Mouse (Mus musculus) CH12.LX (cell line): ENCODE results near the gene Cadm2. TPM values are rescaled to one million over a fixed set of nuclear protein-coding genes. Genes with fewer than 3 reads are reported as not detected.

Source experiments
- DNase-seq: peaks from one replicate; pipeline ENCODE4 v3.0.0-alpha.2; 2013; ENCODE audit errors: extremely low read depth
- H3K27ac ChIP-seq: 2 replicates; pipeline ENCODE4 v1.5.1; 2012; ENCODE audit warnings: low read depth, mild to moderate bottlenecking, control low read depth, moderate library complexity; ENCODE audit not compliant: insufficient read depth
- H3K27me3 ChIP-seq: replicated peaks from 2 replicates; pipeline ENCODE3; 2012; ENCODE audit warnings: inconsistent platforms
- H3K36me3 ChIP-seq, 2 experiments: replicated peaks in 1 of 2; 2 replicates each; pipeline versions ENCODE3 to v1.6.1; 2012; ENCODE audit warnings: inconsistent platforms in 1 of 2, low read length in 1 of 2, mild to moderate bottlenecking in 1 of 2, mixed read lengths in 1 of 2, moderate library complexity in 1 of 2; ENCODE audit not compliant: control insufficient read depth in 1 of 2, insufficient read depth in 1 of 2
- H3K4me1 ChIP-seq, 2 experiments: 2 replicates each; pipeline ENCODE4 v1.6.1; 2012; ENCODE audit warnings: inconsistent platforms in 1 of 2, moderate library complexity in 1 of 2; ENCODE audit not compliant: insufficient read depth in 2 of 2, control insufficient read depth in 1 of 2
- H3K4me2 ChIP-seq: 2 replicates; pipeline ENCODE4 v1.6.1; 2012; ENCODE audit warnings: low read depth, mild to moderate bottlenecking, control low read depth; ENCODE audit not compliant: poor library complexity, insufficient read depth, severe bottlenecking
- H3K4me3 ChIP-seq, 3 experiments: fragments of 150-350 bp in 1 of 3; sonication (generic) in 1 of 3; replicated peaks in 1 of 3; 2 replicates each; pipeline versions ENCODE3 to v1.5.1; 2011 to 2012; ENCODE audit warnings: low read depth in 2 of 3, low read length in 2 of 3, mild to moderate bottlenecking in 2 of 3, moderate library complexity in 2 of 3, control low read depth in 1 of 3, improper control_type of control experiment in 1 of 3, inconsistent platforms in 1 of 3, mixed read lengths in 1 of 3; ENCODE audit not compliant: poor library complexity in 1 of 3
- H3K79me2 ChIP-seq: replicated peaks from 2 replicates; pipeline ENCODE4 v1.6.1; 2012; ENCODE audit warnings: mild to moderate bottlenecking, moderate library complexity; ENCODE audit not compliant: control insufficient read depth, poor library complexity, insufficient read depth, severe bottlenecking; ENCODE audit errors: extremely low read depth
- H3K9ac ChIP-seq: 2 replicates; pipeline ENCODE4 v1.6.1; 2012; ENCODE audit warnings: low read depth, mild to moderate bottlenecking, control low read depth, moderate library complexity; ENCODE audit not compliant: insufficient read depth
- H3K9me3 ChIP-seq: replicated peaks from 2 replicates; pipeline ENCODE3; 2012; ENCODE audit warnings: low read length, inconsistent platforms, mixed read lengths
- BHLHE40 ChIP-seq: IDR thresholded peaks from 2 replicates; pipeline ENCODE4 v1.6.1; 2011; ENCODE audit warnings: mild to moderate bottlenecking, low read depth, low read length, improper control_type of control experiment
- CHD1 ChIP-seq: IDR thresholded peaks from 2 replicates; pipeline ENCODE4 v1.6.1; 2012; ENCODE audit warnings: low read depth, low read length, improper control_type of control experiment, inconsistent platforms
- E2F4 ChIP-seq: IDR thresholded peaks from 2 replicates; pipeline ENCODE4 v1.6.1; 2011; ENCODE audit warnings: low read depth, low read length, improper control_type of control experiment; ENCODE audit not compliant: insufficient replicate concordance
- EP300 ChIP-seq: IDR thresholded peaks from 2 replicates; pipeline ENCODE4 v1.6.1; 2011; ENCODE audit warnings: low read length, improper control_type of control experiment
- ETS1 ChIP-seq: conservative IDR thresholded peaks from 2 replicates; pipeline ENCODE4 v1.6.1; 2012; ENCODE audit warnings: low read depth, mild to moderate bottlenecking, inconsistent platforms, low read length, improper control_type of control experiment, moderate library complexity
- GABPA ChIP-seq: IDR thresholded peaks from 2 replicates; pipeline ENCODE4 v1.6.1; 2012; ENCODE audit warnings: low read depth, low read length, improper control_type of control experiment, inconsistent platforms; ENCODE audit not compliant: insufficient replicate concordance
- JUND ChIP-seq: conservative IDR thresholded peaks from 2 replicates; pipeline ENCODE4 v1.6.1; 2011; ENCODE audit warnings: low read depth, low read length, improper control_type of control experiment
- MXI1 ChIP-seq: IDR thresholded peaks from 2 replicates; pipeline ENCODE4 v1.6.1; 2011; ENCODE audit warnings: mild to moderate bottlenecking, low read depth, low read length, improper control_type of control experiment
- MYC ChIP-seq: IDR thresholded peaks from 2 replicates; pipeline ENCODE4 v1.6.1; 2011; ENCODE audit warnings: low read depth, mild to moderate bottlenecking, improper control_type of control experiment, low read length
- NELFE ChIP-seq: IDR thresholded peaks from 2 replicates; pipeline ENCODE4 v1.6.1; 2011; ENCODE audit warnings: low read depth, low read length, improper control_type of control experiment
- POLR2A ChIP-seq: IDR thresholded peaks from 2 replicates; pipeline ENCODE4 v1.6.1; 2011; ENCODE audit warnings: low read depth, mild to moderate bottlenecking, improper control_type of control experiment, low read length
- POLR2AphosphoS2 ChIP-seq: IDR thresholded peaks from 2 replicates; pipeline ENCODE4 v1.6.1; 2011; ENCODE audit warnings: low read depth, low read length, improper control_type of control experiment
- RCOR1 ChIP-seq: conservative IDR thresholded peaks from 2 replicates; pipeline ENCODE4 v1.6.1; 2012; ENCODE audit warnings: low read depth, mild to moderate bottlenecking, inconsistent platforms, low read length, improper control_type of control experiment
- SMC3 ChIP-seq: IDR thresholded peaks from 2 replicates; pipeline ENCODE4 v1.6.1; 2011; ENCODE audit warnings: low read depth, low read length, improper control_type of control experiment
- TBP ChIP-seq: conservative IDR thresholded peaks from 2 replicates; pipeline ENCODE4 v1.6.1; 2011; ENCODE audit warnings: low read depth, low read length, improper control_type of control experiment
- TCF12 ChIP-seq: IDR thresholded peaks from 2 replicates; pipeline ENCODE4 v1.6.1; 2014; ENCODE audit warnings: low read depth, mild to moderate bottlenecking, inconsistent platforms, low read length, improper control_type of control experiment
- USF1 ChIP-seq: IDR thresholded peaks from 2 replicates; pipeline ENCODE4 v1.6.1; 2014; ENCODE audit warnings: low read depth, mild to moderate bottlenecking, inconsistent platforms, low read length, improper control_type of control experiment
- USF2 ChIP-seq: conservative IDR thresholded peaks from 2 replicates; pipeline ENCODE4 v1.6.1; 2011; ENCODE audit warnings: low read depth, low read length, improper control_type of control experiment
- ZKSCAN1 ChIP-seq: IDR thresholded peaks from 2 replicates; pipeline ENCODE4 v1.6.1; 2012; ENCODE audit warnings: low read depth, inconsistent platforms, low read length, improper control_type of control experiment, borderline replicate concordance
- ZNF384 ChIP-seq: IDR thresholded peaks from 2 replicates; pipeline ENCODE4 v1.6.1; 2012; ENCODE audit warnings: low read depth, low read length, improper control_type of control experiment, inconsistent platforms
- dilution Hi-C: fragments of 300-500 bp; cut with MboI; formaldehyde crosslinking; loops from 2 replicates; pipeline ENCODE4 v1.14.3; 2020; ENCODE audit warnings: low sequenced_read_pairs; ENCODE audit not compliant: extremely low pct_unique_long_range_greater_than_20kb, extremely low pct_ligation_motif_present
- in situ Hi-C: fragments of 300-500 bp; cut with MboI; formaldehyde crosslinking; loops from 3 replicates; pipeline ENCODE4 v1.14.3; 2019; ENCODE audit warnings: low sequenced_read_pairs, low pct_ligation_motif_present, low pct_unique_long_range_greater_than_20kb, mixed read lengths
- polyA plus RNA-seq: library from polyadenylated mRNA; unstranded; fragments of >175 nt; gene quantifications from 2 replicates; pipeline ENCODE4 v1.2.1, GENCODE M21; 2012; ENCODE audit warnings: low read depth; ENCODE audit not compliant: insufficient read length
- total RNA-seq, 2 experiments: library from RNA; depleted of rRNA; stranded (reverse); fragments of 300-350 nt in 1 of 2; fragments of >200 nt in 1 of 2; gene quantifications; 2 replicates each; pipeline ENCODE4 v1.2.3; 2012 to 2014

The Cadm2 gene
- total and polyA plus RNA-seq, 3 experiments = not detected

DNA sequence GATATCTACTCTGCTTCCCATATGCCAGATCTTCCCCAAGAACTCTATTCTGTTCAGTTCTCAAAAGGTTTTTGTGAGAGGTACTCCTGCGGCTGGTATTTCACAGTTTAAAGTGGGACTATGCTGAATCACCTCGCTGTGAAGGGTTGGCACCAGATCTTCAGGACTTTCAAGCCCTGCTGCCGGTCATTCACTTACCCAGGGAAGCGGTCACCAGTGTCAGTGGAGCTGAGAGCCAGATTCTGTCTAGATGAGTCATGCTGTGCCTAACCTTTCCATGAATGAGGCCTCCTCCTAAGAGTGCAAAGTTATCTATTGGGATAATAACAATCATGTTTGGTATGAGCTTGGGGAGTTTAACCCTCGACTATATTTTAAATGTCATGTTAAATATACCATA is 272.7 kb downstream of the Cadm2 start:
- H3K4me1 ChIP-seq = no peaks in the 10 kb centered on the region
- H3K4me2 ChIP-seq = no peak overlapping the region
- H3K27me3 ChIP-seq = no peaks in the 10 kb centered on the region
- no peak overlapping the region for H3K27ac ChIP-seq
- in situ Hi-C loops (no loop called here), dilution Hi-C loops (no loop called here)
- TF ChIP-seq USF1 (no peak), ZKSCAN1 (no peak), EP300 (no peak), MXI1 (no peak), TCF12 (no peak), TBP (no peak), POLR2A (no peak), JUND (no peak), BHLHE40 (no peak), CHD1 (no peak), SMC3 (no peak), GABPA (no peak), RCOR1 (no peak), USF2 (no peak), E2F4 (no peak), POLR2AphosphoS2 (no peak)
- peaks cover 46% of the 10 kb centered on the region for H3K9me3 ChIP-seq
- no peak overlapping the region for H3K4me3 ChIP-seq
- no peak overlapping the region for H3K9ac ChIP-seq
- H3K36me3 ChIP-seq = no peaks in the 10 kb centered on the region
- DNase-seq = no peak
- H3K79me2 ChIP-seq = no peaks in the 10 kb centered on the region

DNA sequence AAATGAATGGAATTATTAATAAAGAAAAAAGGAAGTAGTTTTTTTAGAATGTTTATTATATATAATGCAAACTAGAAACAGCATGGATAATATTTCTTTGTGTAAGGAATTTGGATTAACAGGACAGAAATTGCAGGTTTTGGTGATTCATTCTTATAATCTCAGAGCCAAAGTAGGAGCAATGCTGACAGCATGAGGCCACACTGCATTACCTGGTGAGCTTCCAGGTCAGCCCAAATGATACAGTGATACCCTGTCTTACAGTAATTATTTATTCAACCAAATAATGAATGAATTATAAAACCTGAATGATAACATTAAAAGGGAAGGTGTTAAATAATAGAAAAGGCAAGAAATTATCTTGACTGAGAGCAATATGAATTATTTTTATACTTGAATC is 273.1 kb downstream of the Cadm2 start:
- in situ Hi-C loops = no loop called here

More for the DNA sequence above, 273.1 kb downstream of the Cadm2 start:
- Histone ChIP-seq H3K9ac (no peak overlapping the region), H3K4me3 (no peak overlapping the region), H3K9me3 (peaks cover 48% of the 10 kb centered on the region), H3K4me1 (no peaks in the 10 kb centered on the region), H3K4me2 (no peak overlapping the region), H3K36me3 (no peaks in the 10 kb centered on the region), H3K79me2 (no peaks in the 10 kb centered on the region), H3K27ac (no peak overlapping the region), H3K27me3 (no peaks in the 10 kb centered on the region)
- dilution Hi-C loops = no loop called here
- DNase-seq = no peak
- no peak for TF ChIP-seq POLR2AphosphoS2
- TF ChIP-seq ZNF384 = no peak
- no peak for TF ChIP-seq ETS1
- TF ChIP-seq RCOR1 = no peak
- no peak for TF ChIP-seq USF1
- TF ChIP-seq MYC = no peak
- no peak for TF ChIP-seq GABPA
- no peak for TF ChIP-seq NELFE
